Mouse (Mus musculus) cerebellum, adult 2 months (tissue): ENCODE measurements around the gene Traf2. TPM values are rescaled to one million over a fixed set of nuclear protein-coding genes. Genes with fewer than 3 reads are reported as not detected.
A peak's percentile ranks its signal among the peaks of the same experiment; 100 is the strongest.
"Not testable (repeated sequence)": the region's sequence is repeated elsewhere in the genome, so short reads cannot be mapped to it uniquely, and the experiment has no call there.

Experiments used
- DNase-seq, 2 experiments: peaks; one replicate each; pipeline ENCODE4 v3.0.0; 2021
- H3K27ac ChIP-seq: fragments of 200-500 bp; 2 replicates; pipeline ENCODE4 v1.5.1; 2012; ENCODE audit warnings: low read length, control low read depth, inconsistent platforms; ENCODE audit not compliant: insufficient read depth
- H3K27me3 ChIP-seq: fragments of 200-500 bp; 2 replicates; pipeline ENCODE4 v1.6.1; 2012; ENCODE audit warnings: inconsistent platforms, mild to moderate bottlenecking, low read length, moderate library complexity; ENCODE audit not compliant: control insufficient read depth, insufficient read depth
- H3K4me1 ChIP-seq: fragments of 200-500 bp; 2 replicates; pipeline ENCODE4 v1.6.1; 2011; ENCODE audit warnings: low read length; ENCODE audit not compliant: control insufficient read depth, insufficient read depth
- H3K4me3 ChIP-seq: fragments of 200-500 bp; replicated peaks from 2 replicates; pipeline ENCODE3; 2011; ENCODE audit warnings: mild to moderate bottlenecking, low read depth, low read length, control low read depth; ENCODE audit not compliant: insufficient read depth
- CTCF ChIP-seq: fragments of 200-500 bp; IDR thresholded peaks from 2 replicates; pipeline ENCODE4 v1.5.1; 2011; ENCODE audit warnings: low read depth, mild to moderate bottlenecking, control low read depth, low read length, moderate library complexity, borderline replicate concordance; ENCODE audit not compliant: insufficient read depth
- POLR2A ChIP-seq: fragments of 200-500 bp; IDR thresholded peaks from 2 replicates; pipeline ENCODE4 v1.6.1; 2011; ENCODE audit warnings: low read length, control low read depth, borderline replicate concordance; ENCODE audit not compliant: insufficient read depth
- WGBS: fragments of 180-500 bp; shearing (Covaris S2); methylation state at CpG from one replicate; pipeline ENCODE4 v1.1.7; 2018; 5-methylcytosine and 5-hydroxymethylcytosine counted together
- polyA plus RNA-seq: library from polyadenylated mRNA; depleted of rRNA; stranded (reverse); fragments of >200 nt; gene quantifications from 2 replicates; pipeline ENCODE4 v1.2.3, GENCODE M21; 2012

Gene Traf2
- polyA plus RNA-seq, 1 experiment = 12.3 TPM

DNA sequence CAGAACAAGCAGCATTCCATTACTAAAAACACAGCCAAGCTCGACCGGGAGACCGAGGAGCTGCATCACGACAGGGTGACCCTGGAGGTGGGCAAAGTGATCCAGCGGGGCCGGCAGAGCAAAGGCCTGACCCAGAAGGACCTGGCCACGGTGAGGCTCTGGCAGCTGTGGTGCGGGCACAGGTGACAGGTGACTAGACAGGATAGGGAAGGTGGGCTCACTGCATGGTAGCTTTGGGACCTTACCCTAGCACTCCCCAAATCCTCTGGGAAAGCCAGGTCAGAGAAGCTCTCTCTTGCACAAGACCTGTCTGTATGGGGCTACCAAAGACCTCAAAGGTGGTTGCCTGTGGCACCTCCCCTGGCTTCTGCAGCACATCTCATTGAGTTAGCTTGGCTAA is 13.8 kb upstream of the Traf2 start:
- peak; percentile 22 to 36 for DNase-seq
- Histone ChIP-seq H3K4me1 (peaks cover 39% of the 10 kb centered on the region), H3K27me3 (no peaks in the 10 kb centered on the region), H3K4me3 (no peak overlapping the region), H3K27ac (no peak overlapping the region)
- TF ChIP-seq CTCF (no peak), POLR2A (no peak)
- WGBS = 71% methylated on average over 8 of the region's 8 CpGs

DNA sequence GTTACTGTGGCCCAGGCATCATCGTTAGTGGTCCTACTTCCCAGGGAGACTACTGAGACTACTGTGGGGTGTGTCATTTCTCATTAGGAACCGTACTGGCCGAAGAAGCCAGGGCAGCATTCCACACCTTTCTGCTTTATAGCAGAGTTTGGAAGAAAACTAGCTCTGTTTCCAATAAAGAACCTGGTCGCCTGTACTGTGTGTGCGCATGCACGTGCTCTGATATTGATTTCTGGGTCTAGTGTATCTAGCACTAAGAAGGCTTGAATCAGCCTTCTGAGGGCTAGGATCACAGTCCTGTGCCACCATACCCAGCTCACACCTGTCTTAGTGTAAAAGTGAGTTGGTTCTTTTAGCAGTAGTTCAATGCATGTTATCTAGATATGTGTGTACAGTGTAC is 12.0 kb upstream of the Traf2 start:
- peak overlapping the region; percentile 88 for H3K4me3 ChIP-seq
- no peaks in the 10 kb centered on the region for H3K27me3 ChIP-seq
- no peak overlapping the region for H3K27ac ChIP-seq
- H3K4me1 ChIP-seq = peaks cover 36% of the 10 kb centered on the region
- no peak for DNase-seq
- TF ChIP-seq CTCF (no peak), POLR2A (no peak)
- WGBS = 38% methylated on average over 6 of the region's 6 CpGs

DNA sequence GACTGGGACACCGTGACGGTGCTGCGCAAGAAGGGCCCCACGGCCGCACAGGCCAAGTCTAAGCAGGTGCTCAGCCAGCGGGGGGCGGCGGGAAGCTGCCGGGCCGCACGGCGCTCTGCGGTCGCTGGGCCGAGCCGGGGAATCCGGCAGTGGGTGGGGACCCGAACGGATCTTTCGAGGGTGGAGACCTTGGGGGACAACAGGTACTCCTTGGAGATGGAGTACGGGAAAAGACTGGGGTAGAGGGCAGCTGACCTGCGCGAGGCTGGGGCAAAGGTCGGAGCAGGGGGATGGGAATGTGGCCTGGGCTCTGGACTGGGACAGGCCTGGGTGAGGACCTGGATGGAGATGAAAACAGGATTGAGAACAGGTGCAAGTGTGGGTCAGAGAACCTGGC is 11.2 kb upstream of the Traf2 start:
- 0% methylated on average over 24 of the region's 24 CpGs for WGBS
- H3K27ac ChIP-seq = peak overlapping the region; percentile 74
- no peak for DNase-seq
- H3K27me3 ChIP-seq = no peaks in the 10 kb centered on the region
- TF ChIP-seq CTCF = no peak
- no peak for TF ChIP-seq POLR2A
- peaks cover 28% of the 10 kb centered on the region for H3K4me1 ChIP-seq
- peak overlapping the region; percentile 88 for H3K4me3 ChIP-seq

DNA sequence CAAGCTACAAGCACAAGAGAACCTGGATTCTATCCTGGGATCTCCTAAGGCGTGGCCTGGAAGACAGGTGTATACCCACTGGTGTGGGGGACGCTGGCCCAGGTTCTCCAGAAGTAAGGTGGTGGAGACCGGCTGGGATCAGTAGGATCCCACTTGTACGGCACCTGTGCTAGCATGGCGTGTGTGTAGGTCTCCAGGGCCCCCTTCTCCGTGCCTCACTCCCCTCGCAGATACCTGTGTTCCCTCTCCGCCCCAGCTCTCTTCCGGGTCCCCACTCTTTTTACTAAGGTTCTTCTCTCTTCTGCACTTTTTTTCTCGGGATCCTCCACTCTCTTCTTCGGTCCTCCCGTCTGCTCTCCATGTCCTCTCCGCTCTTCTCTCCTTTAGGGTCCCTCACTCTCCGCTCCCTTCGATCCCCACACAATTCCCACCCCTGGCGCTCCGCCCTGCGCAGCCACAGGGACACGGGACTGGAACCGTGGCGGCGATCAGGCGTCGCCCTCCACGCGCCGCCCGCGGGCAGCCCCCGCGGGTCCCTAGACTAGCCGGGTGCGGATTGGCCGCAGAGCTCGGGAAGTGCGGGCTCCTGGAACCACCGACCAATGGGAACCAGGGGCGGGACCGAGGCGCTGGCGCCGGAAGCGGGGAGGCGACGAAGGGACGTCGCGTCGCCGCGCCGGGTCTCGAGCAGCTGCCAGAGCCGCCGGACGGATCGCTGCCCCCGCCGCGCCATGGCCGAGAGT is 10.7 kb upstream of the Traf2 start, which contains the start of gene Edf1:
TSS of gene Edf1 (plus strand) at position 627 of the 743 bp plus-strand sequence.
- peak; percentile 95 to 97 for DNase-seq
- peak within 1 kb of the TSS; percentile 97 for H3K27ac ChIP-seq
- H3K27me3 ChIP-seq = no peaks in the 10 kb centered on the region
- TF ChIP-seq POLR2A = peak; percentile 85
- no peak for TF ChIP-seq CTCF
- under 1% methylated on average over 61 of the region's 61 CpGs for WGBS
- peak within 1 kb of the TSS; percentile 88 for H3K4me3 ChIP-seq
- peaks cover 23% of the 10 kb centered on the region for H3K4me1 ChIP-seq

DNA sequence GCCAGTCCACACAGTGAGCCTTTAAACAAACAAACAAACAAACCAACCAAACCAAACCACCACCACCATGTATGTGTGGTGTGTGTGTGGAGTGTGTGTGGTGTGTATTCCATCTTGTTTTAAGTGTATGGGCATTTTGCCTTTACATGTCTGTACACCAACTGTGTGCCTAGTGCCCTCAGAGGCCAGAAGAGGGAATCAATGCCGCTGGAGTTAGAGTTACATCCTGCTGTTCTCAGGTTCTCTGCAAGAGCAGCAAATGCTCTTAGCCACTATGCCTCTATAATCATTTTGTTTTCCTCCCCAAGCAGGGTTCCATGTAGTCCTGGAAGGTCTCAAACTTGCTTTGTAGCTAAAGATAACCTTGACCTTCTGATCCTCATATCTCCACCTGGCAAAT is 9.6 kb upstream of the Traf2 start:
- 41% methylated on average over 1 of the region's 1 CpGs for WGBS
- Histone ChIP-seq H3K4me1 (peaks cover 12% of the 10 kb centered on the region; the same call in 1 of the 2 replicates), H3K4me3 (no peak overlapping the region), H3K27ac (0 out of 2 replicates have a peak overlapping the region, but pooled peaks have one; percentile 13), H3K27me3 (no peaks in the 10 kb centered on the region)
- TF ChIP-seq CTCF = no peak
- no peak for TF ChIP-seq POLR2A
- peak in 1 of 2 experiments; percentile 15 for DNase-seq

DNA sequence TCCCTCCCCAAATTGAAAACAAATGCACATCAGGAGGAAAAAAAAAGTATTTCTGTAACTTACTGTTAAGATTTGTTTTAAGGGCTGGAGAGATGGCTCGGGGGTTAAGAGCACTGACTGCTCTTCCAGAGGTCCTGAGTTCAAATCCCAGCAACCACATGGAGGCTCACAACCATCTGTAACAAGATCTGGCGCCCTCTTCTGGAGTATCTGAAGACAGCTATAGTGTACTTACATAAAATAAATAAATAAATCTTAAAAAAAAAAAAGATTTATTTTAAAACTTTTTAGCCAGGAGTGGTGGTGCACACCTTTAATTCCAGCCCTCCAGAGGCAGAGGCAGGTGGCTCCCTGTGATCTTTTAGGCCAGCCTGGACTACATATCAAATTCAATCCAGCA is 8.7 kb upstream of the Traf2 start:
- whole genome bisulfite sequencing = 51% methylated on average over 2 of the region's 2 CpGs
- not testable (repeated sequence) for H3K4me1 ChIP-seq, H3K27me3 ChIP-seq, H3K27ac ChIP-seq, H3K4me3 ChIP-seq
- peak in 1 of 2 experiments; percentile 10 for DNase-seq

DNA sequence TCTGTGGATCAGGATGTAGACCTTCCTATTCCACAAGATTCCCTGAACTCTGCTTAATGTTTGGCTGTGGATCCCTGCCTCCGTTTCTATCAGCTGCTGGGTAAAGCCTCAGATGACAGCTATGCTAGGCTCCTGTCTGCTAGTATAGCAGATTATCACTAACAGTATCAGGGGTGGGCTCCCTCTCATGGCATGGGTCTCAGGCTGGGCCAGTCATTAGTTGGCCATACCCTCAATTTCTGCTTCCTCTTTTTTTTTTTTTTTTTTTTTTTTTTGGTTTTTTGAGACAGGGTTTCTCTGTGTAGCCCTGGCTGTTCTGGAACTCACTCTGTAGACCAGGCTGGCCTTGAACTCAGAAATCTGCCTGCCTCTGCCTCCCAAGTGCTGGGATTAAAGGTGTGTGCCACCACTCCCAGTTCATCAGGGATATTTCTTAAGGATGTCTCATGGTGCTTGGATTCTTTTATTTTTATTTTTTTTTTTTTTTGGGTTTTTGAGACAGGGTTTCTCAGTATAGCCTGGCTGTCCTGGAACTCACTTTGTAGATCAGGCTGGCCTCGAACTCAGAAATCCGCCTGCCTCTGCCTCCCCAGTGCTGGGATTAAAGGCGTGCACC is 6.5 kb upstream of the Traf2 start:
- H3K4me3 ChIP-seq, DNase-seq, H3K27me3 ChIP-seq, H3K4me1 ChIP-seq, H3K27ac ChIP-seq: not testable (repeated sequence)
- 90% methylated on average over 4 of the region's 4 CpGs for WGBS

DNA sequence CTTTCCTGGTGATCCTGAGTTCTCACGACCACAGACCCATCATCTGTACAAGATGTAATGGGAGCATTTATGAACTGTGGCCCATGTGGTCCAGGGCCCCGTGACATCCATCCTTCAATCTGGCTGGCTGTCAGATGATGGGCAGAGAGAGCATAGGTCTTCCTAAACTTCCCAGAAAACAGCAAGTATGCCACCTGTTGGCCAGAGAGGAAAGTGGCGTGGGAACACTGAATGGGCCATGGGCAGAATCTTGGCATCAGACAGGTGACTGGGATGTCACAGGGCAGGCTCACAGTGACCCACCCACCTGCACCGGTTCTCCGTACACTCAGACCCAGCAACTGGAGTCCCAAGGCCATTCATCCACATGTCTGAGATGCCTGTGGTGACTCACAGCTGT is 4.4 kb upstream of the Traf2 start:
- Histone ChIP-seq H3K4me1 (peaks cover 1% of the 10 kb centered on the region; the same call in 1 of the 2 replicates), H3K27me3 (no peaks in the 10 kb centered on the region), H3K4me3 (no peak overlapping the region), H3K27ac (no peak overlapping the region)
- 25% methylated on average over 5 of the region's 5 CpGs for WGBS
- peak; percentile 70 to 73 for DNase-seq
- TF ChIP-seq CTCF (peak; percentile 83), POLR2A (no peak)
